Mouse (Mus musculus) v-Abl transformed pro-B cells (cell line): ENCODE results near the gene Cyren.

Experiments
- in situ Hi-C, 2 experiments: fragments of 400-800 bp; cut with MboI; formaldehyde crosslinking; loops; one replicate each; pipeline ENCODE4 v1.15.1; 2025; ENCODE audit not compliant: unreplicated experiment in 2 of 2

Cyren gene

DNA sequence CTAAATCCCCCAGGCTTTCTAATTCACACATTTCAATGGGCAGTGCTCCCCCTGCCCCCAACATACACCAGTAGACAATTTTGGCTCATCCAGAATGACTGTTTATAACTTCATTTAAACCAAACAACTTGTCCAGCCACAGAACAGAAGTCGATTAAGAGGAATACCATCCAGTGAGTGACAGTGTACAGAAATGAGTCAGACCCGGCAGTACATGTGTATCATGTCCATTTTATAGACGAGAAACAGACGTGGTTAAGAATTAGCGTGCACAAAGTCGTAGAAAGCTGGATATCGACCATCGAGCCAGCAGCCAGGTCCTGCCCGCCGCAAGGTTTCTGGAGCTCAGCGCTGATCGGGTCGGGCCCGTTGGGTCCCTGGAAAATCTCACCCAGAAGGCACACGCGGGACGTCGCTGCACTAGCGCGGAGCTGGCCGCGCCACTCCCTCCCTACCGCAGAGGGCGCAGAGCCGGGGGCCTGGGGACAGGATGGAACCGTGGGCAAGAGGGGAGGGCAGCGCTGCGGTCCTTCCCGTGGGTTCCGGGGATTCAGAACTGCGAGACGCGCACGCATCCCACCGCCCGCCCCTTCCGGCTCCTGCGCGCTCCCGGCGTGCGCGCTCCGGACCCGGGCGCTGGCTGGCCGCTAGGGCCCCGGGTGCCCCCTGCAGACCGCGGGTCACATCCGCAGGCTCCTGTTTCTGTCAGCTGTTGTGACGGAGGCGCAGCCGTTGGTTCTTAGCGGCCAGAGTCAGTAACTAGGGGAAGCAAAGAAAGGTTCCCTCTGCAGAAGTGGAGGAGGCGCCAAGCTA lies at the start of gene Cyren:
Gene Cyren, minus strand, starts transcription at position 552 of the 813 bp plus-strand sequence.
- in situ Hi-C loops, result loop anchor here in 1 of 2 experiments (10.0 to 25.0 kb wide), 2 partner anchors 403 to 715 kb away; partner anchors contain the start of gene Bpgm

DNA sequence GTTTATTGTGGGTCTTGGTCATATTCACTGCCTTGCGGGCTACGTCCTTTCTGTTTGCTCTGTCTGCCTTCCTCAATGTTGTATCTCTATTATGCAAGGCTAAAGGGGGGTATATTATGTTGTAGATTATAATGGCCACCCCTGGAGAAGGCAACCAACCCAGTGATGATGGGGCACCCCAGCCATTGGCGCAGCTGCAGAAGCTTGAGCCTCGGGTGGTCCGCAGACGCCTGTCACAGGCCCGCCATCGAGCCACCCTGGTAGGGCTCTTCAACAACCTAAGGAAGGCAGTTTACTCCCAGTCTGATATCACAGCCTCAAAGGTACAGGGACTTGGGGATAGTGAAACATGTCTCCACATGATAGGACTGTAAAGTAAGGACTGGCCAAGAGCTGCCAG lies 49.7 kb upstream of the Cyren start:
- in situ Hi-C loops, result loop anchor here (5.0 to 25.0 kb wide), 4 partner anchors 173 to 633 kb away; no protein-coding TSS in a partner anchor

GRCm38 (mm10) chr6:34927156-34927555 lies 49.3 kb upstream of the Cyren start:
- in situ Hi-C loops, result loop anchor here (5.0 to 25.0 kb wide), 4 partner anchors 172 to 632 kb away; no protein-coding TSS in a partner anchor

- in situ Hi-C loops, result loop anchor here (5.0 to 10.0 kb wide), 4 partner anchors 40 to 627 kb away; no protein-coding TSS in a partner anchor
Measured at GRCm38 (mm10) chr6:34921941-34922340, 44.1 kb upstream of the Cyren start.

- in situ Hi-C loops, result loop anchor here (5.0 to 10.0 kb wide), 4 partner anchors 38 to 626 kb away; no protein-coding TSS in a partner anchor
Measured at GRCm38 (mm10) chr6:34920631-34921030, 42.8 kb upstream of the Cyren start.

DNA sequence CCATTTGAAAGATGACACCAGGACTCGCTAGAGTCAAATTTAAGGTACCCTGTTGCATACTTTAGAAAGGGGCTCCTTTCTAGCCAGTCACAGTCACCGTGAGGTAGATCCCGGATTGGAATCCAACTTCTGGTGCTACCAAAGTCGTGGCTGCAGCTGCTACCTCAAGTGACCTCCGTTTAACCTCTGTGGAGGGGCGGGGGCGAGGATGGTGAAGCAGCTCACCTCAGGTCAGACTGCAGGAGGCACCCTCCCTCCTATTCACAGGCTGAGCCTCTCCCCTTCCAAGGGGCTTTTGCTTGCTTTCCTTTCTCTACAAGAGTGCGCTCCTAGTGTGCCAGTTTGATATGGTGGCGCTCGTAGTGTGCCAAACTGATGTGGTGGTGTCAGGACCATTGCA lies 42.1 kb upstream of the Cyren start, which contains the start of gene Stra8:
Gene Stra8, plus strand, starts transcription at position 208 of the 400 bp plus-strand sequence.
- in situ Hi-C loops, result loop anchor here (5.0 to 10.0 kb wide), 4 partner anchors 38 to 625 kb away; no protein-coding TSS in a partner anchor

GRCm38 (mm10) chr6:34919146-34919545 lies 41.3 kb upstream of the Cyren start:
- in situ Hi-C loops, result loop anchor here in 1 of 2 experiments (5.0 kb wide), 1 partner anchor 37 kb away; no protein-coding TSS in a partner anchor

GRCm38 (mm10) chr6:34914462-34914861 lies 36.6 kb upstream of the Cyren start:
- in situ Hi-C loops, result no loop called here

DNA sequence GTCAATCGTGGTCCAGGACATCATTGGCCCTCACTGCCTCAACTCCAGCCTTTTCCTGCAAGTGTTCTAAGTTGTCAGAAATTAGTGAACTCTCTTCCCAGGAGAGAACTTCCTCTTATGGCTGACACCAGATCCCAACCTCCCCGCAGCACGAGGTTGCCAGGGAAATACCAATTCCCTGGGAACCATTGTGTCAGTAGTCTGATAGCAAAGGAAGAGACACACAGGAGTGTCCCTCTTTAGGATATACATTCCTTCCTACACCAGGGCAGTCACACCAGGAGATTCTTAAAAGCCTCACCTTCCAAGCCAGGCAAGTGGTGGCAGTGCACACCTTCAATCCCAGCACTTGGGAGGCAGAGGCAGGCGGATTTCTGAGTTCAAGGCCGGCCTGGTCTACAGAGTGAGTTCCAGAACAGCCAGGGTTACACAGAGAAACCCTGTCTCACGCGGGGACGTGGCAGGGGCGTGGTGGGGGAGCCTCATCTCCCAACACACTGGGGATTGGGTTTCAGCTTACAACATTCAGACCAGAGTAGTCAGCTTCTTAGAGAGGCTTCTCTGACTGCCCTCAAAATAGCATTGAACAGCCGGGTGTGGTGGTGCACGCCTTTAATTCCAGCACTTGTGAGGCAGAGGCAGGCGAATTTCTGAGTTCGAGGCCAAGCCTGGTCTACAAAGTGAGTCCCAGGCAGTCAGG lies 35.6 kb upstream of the Cyren start:
- in situ Hi-C loops, result no loop called here

DNA sequence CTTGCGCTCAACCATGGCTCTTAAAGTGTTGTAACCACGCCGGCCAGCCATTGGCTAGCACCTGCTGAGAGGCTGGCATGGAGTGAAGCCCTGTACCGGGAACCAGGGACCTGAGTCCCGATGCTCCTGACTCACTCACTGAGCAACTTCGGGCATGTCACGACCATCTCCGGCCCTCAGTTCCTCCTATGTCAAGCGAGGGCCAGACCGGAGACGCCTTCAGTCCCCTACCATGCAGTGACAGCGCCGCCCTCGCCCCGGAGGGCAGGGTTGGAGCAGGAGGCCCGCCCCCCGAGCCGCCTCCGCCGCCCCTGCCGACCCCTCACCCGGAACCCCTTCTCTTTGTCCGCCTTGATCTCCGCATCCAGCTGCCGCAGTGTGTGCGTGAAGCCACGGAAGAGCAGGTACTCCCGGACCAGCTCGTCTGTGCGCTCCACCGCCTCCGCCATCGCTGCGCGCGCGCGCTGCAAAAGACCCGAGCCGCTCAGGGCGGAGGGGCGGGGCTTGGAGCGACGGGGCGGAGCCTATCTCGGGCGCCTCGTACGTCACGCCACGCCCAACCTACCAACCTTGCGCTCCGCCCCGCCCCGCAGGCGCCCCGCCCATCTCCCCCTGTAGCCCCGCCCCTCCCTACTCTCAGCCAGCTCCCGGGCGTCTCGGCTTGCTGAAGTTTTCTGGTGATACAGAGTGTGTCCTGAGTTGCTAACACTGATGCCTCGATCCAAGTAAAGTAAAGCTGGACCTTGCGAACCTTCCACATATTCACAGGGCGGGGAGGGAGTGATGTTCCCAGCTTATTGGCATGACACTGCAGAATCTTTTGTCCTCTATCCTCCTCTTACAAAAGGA lies 32.7 kb upstream of the Cyren start, which contains the start of gene Wdr91:
Gene Wdr91, minus strand, starts transcription at position 506 of the 849 bp plus-strand sequence.
- in situ Hi-C loops, result no loop called here

- in situ Hi-C loops, result no loop called here
Measured at GRCm38 (mm10) chr6:34909631-34910345, 31.9 kb upstream of the Cyren start.

DNA sequence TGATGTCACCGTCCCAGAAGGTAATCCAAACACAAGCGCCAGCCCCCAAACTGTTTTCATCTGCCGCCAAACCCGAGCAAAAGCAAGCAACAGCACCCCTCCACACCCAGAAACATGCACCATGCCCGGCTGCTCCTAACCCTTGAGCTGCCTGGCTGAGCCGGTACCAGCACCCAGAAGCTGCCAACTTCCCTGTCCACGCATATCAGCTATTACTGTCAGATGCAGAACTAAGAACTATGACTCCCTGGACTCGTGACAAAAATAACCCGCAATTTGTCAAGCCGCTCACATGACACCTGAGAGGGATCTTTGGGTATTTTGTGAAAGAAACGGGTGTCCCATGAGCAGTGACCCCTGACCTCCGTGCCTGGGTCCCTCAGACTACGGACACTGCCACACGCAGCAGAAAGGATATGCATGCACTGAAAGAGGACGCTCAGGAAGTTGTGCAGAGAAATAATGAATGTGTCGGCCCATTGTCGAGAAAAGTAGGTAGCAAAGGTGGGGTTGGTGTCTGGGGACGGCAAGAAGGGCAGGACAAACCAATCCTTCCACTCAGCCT lies 29.9 kb upstream of the Cyren start:
- in situ Hi-C loops, result no loop called here

- in situ Hi-C loops, result no loop called here
Measured at GRCm38 (mm10) chr6:34907121-34907614, 29.3 kb upstream of the Cyren start.

- in situ Hi-C loops, result no loop called here
Measured at GRCm38 (mm10) chr6:34906661-34907060, 28.8 kb upstream of the Cyren start.

DNA sequence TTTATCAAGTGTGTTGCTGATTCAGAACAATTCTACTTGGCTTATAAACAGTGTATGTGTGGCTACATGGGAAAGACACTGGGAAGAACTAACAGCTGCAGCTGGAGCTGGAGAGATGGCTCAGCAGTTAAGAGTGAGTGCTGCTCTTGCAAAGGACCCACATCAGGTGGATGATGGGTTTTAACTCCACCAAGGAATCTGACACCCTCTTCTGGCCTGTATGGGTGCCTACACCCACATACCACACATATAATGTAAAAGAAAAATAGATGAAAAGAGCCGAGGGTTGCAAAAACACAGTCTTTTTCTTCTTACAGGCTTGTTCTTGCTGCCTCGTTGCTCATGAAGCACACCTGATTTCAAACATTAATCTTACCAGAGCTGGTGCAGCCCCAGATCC lies 28.3 kb upstream of the Cyren start:
- in situ Hi-C loops, result no loop called here

DNA sequence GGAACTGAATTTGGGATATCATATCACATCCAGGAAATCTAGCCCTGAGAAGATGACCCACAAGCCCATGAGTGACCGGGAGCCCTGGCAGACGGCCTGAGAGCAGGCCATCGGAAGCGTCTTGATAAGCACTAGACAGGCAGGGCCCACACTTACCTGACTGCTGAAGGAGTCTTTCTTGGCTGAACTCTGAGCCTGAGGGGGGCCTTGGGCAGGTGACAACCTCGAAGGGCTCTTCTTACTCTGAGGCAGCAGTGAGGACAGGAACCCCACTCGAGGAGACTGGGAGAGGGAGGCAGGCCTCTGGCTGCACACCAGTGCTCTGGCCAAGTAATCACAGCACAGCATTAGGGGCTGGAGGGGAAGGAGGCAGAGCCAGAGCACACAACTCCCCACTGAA lies 26.5 kb upstream of the Cyren start:
- in situ Hi-C loops, result no loop called here

- in situ Hi-C loops, result no loop called here
Measured at GRCm38 (mm10) chr6:34903851-34904250, 26.0 kb upstream of the Cyren start.

- in situ Hi-C loops, result no loop called here
Measured at GRCm38 (mm10) chr6:34903441-34903840, 25.6 kb upstream of the Cyren start.

DNA sequence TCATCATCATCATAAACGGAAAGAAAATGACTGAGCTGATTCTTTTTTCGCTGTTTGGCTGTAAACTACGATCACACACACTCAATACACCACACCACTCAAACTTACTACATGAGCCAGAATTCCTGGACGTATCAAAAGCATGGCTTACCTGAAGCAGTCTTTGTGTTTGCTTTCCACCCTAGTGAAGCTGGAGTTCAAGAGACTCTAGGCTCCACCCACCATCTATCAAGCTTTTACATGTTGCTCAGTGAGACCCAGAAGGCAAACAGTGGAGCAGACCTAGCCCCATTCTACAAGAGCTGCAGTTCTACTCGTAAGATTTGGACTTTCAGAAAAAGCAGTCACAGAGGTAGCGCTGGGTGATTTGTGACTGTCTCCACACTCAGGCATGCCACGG lies 24.7 kb upstream of the Cyren start:
- in situ Hi-C loops, result no loop called here
